Mouse (Mus musculus) forebrain, embryonic 13.5 days (tissue): ENCODE results near the gene Inppl1. TPM values are rescaled to one million over a fixed set of nuclear protein-coding genes. Genes with fewer than 3 reads are reported as not detected.

Experiments used
- ATAC-seq: fragments of 200-750 bp; cut with Nextera tagmentation; 2 replicates; pipeline ENCODE4 v1.8.0; 2017
- H3K27ac ChIP-seq: fragments of 300-500 bp; sonication (generic); 2 replicates; pipeline ENCODE4 v1.5.1; 2015; ENCODE audit warnings: inconsistent platforms, mild to moderate bottlenecking, moderate library complexity
- H3K27me3 ChIP-seq: fragments of 300-500 bp; sonication (generic); 2 replicates; pipeline ENCODE4 v1.6.1; 2015; ENCODE audit warnings: mild to moderate bottlenecking, inconsistent platforms
- H3K36me3 ChIP-seq: fragments of 300-500 bp; sonication (generic); 2 replicates; pipeline ENCODE4 v1.6.1; 2015; ENCODE audit warnings: mild to moderate bottlenecking, inconsistent platforms; ENCODE audit not compliant: poor library complexity, severe bottlenecking
- H3K4me1 ChIP-seq: fragments of 300-500 bp; sonication (generic); 2 replicates; pipeline ENCODE4 v1.6.1; 2015; ENCODE audit warnings: inconsistent platforms
- H3K4me2 ChIP-seq: fragments of 300-500 bp; sonication (generic); 2 replicates; pipeline ENCODE4 v1.6.1; 2015; ENCODE audit warnings: inconsistent platforms, mild to moderate bottlenecking, moderate library complexity
- H3K4me3 ChIP-seq: fragments of 300-500 bp; sonication (generic); 2 replicates; pipeline ENCODE4 v1.5.1; 2015; ENCODE audit warnings: mild to moderate bottlenecking, inconsistent platforms
- H3K9ac ChIP-seq: fragments of 300-500 bp; sonication (generic); 2 replicates; pipeline ENCODE4 v1.6.1; 2015; ENCODE audit warnings: mild to moderate bottlenecking, inconsistent platforms
- H3K9me3 ChIP-seq: fragments of 300-500 bp; sonication (generic); replicated peaks from 2 replicates; pipeline ENCODE4 v1.6.1; 2016; ENCODE audit warnings: inconsistent platforms
- WGBS: fragments of 180-500 bp; shearing (Covaris S2); methylation state at CpG from one replicate; pipeline ENCODE4 v1.1.7; 2015; 5-methylcytosine and 5-hydroxymethylcytosine counted together
- microRNA-seq: library from miRNA; unstranded; fragments of <30 nt; microRNA quantifications from one replicate; pipeline ENCODE4, GENCODE M21; 2016
- polyA plus RNA-seq: library from polyadenylated mRNA; unstranded; fragments of >200 nt; fragmentation: Nextera tagmentation; extraction: Ambion mirVana; gene quantifications from 2 replicates; pipeline ENCODE4 v1.2.1, GENCODE M21; 2015

The Inppl1 gene
- polyA plus RNA-seq, 1 experiment from 2014 or later = 23.9 TPM

DNA sequence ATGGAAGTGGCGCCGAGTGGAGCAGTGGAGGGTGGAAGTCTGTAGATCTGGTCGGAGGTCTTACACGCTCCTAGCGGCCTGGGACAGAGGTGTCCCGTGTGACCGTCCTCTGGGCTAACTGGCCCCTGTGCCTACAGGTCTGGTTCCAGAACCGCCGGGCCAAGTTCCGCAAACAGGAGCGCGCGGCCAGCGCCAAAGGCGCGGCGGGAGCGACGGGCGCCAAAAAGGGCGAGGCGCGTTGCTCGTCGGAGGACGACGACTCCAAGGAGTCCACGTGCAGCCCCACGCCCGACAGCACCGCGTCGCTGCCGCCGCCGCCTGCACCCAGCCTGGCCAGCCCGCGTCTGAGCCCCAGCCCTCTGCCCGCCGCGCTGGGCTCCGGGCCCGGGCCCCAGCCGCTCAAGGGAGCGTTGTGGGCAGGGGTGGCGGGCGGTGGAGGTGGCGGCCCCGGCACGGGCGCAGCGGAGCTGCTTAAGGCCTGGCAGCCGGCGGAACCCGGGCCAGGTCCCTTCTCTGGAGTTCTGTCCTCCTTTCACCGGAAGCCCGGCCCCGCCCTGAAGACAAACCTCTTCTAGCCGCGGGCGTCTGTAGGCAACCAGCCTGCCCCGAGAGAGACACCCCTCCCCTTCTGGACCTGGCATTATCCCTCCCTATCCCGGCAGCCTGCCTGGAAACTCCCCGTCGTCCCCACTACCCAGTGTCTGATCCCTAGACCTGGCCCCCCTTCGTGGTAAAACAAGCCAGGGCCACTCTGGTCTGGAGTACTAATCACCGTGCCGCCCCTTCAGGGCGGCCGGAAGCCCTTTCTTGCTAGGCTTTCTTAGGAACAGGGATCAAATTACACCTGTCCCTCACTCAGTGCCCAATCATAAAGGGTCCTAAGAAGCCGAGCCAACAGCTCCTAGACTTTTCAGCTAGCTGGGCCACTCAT, 16.2 kb downstream of the Inppl1 start:
- Histone ChIP-seq H3K27ac (no peak overlapping the region; the same call in 1 of the 2 replicates), H3K27me3 (peaks cover 71% of the 10 kb centered on the region), H3K9ac (peak overlapping the region; percentile 65), H3K9me3 (no peaks in the 10 kb centered on the region), H3K4me2 (peak overlapping the region; percentile 71), H3K4me1 (peaks cover 30% of the 10 kb centered on the region), H3K36me3 (peaks cover 26% of the 10 kb centered on the region), H3K4me3 (peak overlapping the region; percentile 38)
- under 1% methylated on average over 37 of the region's 71 CpGs for WGBS
- peak; percentile 75 for ATAC-seq

DNA sequence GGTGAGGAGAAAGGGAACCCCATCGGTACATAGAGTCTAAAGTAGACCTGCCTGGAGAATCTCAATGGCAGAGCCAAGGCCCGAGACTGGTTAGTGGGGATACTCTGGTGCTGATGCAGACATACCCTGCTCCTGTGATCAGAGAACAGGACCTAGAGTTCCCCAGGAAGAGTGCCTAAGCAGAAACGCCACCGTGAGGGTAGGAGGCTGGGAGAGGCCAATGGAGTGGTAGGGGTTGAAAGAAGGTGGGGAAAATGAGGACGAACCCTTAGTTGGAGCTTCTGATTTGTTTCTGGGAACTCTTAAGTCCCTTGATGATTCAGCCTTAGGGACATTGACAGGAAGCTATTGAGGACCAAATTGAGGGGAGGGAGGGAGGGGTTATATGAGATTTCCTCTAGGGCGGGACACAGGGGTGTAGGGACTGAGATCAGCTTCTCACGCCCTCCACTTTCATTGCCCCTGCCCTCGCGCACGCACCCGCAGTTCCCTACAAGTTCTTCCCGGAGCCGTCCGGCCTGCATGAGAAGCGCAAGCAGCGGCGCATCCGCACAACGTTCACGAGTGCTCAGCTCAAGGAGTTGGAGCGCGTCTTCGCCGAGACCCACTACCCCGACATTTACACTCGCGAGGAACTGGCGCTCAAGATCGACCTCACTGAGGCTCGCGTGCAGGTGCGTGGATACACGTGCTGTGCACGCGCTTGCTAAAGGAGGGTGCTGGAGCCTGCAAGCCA, 17.6 kb downstream of the Inppl1 start:
- Histone ChIP-seq H3K27me3 (peaks cover 81% of the 10 kb centered on the region), H3K4me3 (peak overlapping the region; percentile 38), H3K36me3 (peaks cover 12% of the 10 kb centered on the region), H3K9ac (no peak overlapping the region), H3K27ac (no peak overlapping the region), H3K9me3 (no peaks in the 10 kb centered on the region), H3K4me1 (peaks cover 30% of the 10 kb centered on the region), H3K4me2 (peak overlapping the region; percentile 71)
- ATAC-seq = no peak
- WGBS = 3% methylated on average over 35 of the region's 35 CpGs

DNA sequence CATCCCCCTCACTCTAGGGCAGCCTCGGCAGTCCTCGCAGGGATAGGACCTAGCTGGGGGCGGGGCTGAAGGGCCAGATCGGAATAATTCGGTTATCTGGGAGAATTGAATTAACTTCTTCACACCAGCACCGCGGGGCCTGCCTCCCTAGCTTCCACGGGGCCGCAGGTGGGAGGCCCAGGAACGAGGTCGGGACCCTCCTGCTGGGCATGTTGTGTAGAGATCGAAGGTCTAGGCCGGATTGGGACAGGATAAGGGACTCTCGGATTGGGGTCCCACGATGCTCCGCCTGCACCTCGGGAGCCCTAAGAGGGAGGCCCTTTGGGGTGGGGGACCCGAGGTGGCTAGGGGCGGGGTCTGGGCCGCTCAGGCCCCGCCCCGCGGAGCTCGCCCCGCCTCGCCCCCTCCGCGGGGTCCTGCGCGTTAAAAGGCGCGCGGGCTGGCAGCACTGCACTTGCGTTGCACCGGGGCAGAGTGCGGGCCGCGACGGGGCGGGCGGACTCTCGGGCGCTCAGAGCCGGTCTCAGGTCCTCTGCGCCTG, 20.1 kb downstream of the Inppl1 start, which contains the start of gene Phox2a:
Gene Phox2a (plus strand): TSS at position 453 of the 541 bp plus-strand sequence.
- Histone ChIP-seq H3K27ac (no peak within 1 kb of the TSS), H3K4me3 (peak within 1 kb of the TSS; percentile 30), H3K4me1 (peaks cover 30% of the 10 kb centered on the region), H3K9me3 (peaks cover 6% of the 10 kb centered on the region; the same call in 1 of the 2 replicates), H3K4me2 (peak within 1 kb of the TSS; percentile 54), H3K27me3 (peaks cover 73% of the 10 kb centered on the region), H3K36me3 (no peaks in the 10 kb centered on the region), H3K9ac (no peak within 1 kb of the TSS; the same call in 1 of the 2 replicates)
- WGBS = under 1% methylated on average over 25 of the region's 45 CpGs
- ATAC-seq = no peak

DNA sequence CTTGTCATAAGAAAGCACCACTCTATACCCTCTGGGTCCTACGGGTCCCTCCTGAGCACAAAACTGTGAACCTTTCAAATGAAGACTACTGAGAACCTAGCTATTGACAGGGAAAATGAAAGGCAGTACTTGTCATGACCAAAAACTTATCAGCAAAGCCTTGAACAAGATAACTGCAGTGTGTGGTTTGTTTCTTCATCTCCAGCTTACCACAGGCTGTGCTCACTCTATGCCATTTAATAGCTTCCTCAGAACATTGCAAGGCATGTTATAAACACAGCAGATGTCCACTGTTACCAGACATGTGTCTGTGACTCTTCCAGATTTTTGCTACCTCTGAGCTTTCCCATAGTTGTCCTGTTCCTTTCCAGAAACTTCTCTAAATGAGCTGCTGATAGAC, 61.0 kb downstream of the Inppl1 start:
- H3K9me3 ChIP-seq = no peaks in the 10 kb centered on the region
- no peak overlapping the region for H3K27ac ChIP-seq
- peaks cover 34% of the 10 kb centered on the region for H3K36me3 ChIP-seq
- no peak overlapping the region for H3K4me2 ChIP-seq
- no peak for ATAC-seq
- H3K4me3 ChIP-seq = no peak overlapping the region
- no peaks in the 10 kb centered on the region for H3K27me3 ChIP-seq
- 95% methylated on average over 1 of the region's 1 CpGs for WGBS
- H3K9ac ChIP-seq = no peak overlapping the region
- peaks cover 10% of the 10 kb centered on the region for H3K4me1 ChIP-seq

DNA sequence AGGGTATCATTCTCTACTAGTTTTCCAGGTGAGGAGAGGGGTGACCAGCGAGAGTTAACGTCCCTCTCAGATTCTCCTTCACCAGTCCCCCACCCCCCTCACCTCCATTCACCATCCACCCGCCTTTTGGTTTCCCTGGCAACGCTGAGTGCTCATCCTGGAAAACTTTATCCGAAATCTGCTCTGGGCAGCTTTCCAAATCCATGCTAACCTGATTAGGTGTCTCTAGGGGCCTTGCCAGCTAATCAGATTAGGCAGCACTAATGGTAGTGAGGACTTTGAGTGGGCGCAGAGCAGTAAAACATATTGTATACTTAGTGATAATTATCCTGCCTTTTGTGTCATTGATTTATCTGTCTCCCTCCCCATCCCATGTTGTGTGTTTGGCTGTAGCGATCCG, 65.3 kb downstream of the Inppl1 start:
- WGBS = 33% methylated on average over 8 of the region's 8 CpGs
- Histone ChIP-seq H3K27me3 (no peaks in the 10 kb centered on the region), H3K4me3 (no peak overlapping the region), H3K4me1 (peaks cover 15% of the 10 kb centered on the region), H3K9ac (no peak overlapping the region), H3K36me3 (peaks cover 10% of the 10 kb centered on the region), H3K4me2 (no peak overlapping the region), H3K27ac (no peak overlapping the region), H3K9me3 (no peaks in the 10 kb centered on the region)
- ATAC-seq = no peak

Small RNAs within 50 kb of the gene (microRNA-seq; reads per million reads assigned to microRNA genes)
- gene Gm22655 = not detected

Other genes with a start within 250 kb of the Inppl1 start
- gene Clpb, start 174.6 kb downstream of the Inppl1 start, polyA plus RNA-seq = 35.4 and 40.8 TPM in 2 replicates
- 0.10 TPM in 1 of 2 replicates, not detected in the other for gene Phox2a, start 19.9 kb downstream of the Inppl1 start, polyA plus RNA-seq
- gene Folr2, start 19.0 kb upstream of the Inppl1 start, polyA plus RNA-seq = 0.67 and 0.75 TPM in 2 replicates
- gene Anapc15, start 25.5 kb upstream of the Inppl1 start, polyA plus RNA-seq = 95.4 and 106 TPM in 2 replicates
- 8.6 and 20.1 TPM in 2 replicates for gene Folr1, start 32.6 kb upstream of the Inppl1 start, polyA plus RNA-seq
- 152 and 158 TPM in 2 replicates for gene Lamtor1, start 67.7 kb upstream of the Inppl1 start, polyA plus RNA-seq
- 0.57 and 0.59 TPM in 2 replicates for gene Tomt, start 68.1 kb upstream of the Inppl1 start, polyA plus RNA-seq
- gene Lrrc51, start 95.7 kb upstream of the Inppl1 start, polyA plus RNA-seq = 8.0 and 11.7 TPM in 2 replicates
- 66.2 and 71.7 TPM in 2 replicates for gene Numa1, start 95.9 kb upstream of the Inppl1 start, polyA plus RNA-seq
- gene Il18bp, start 180.5 kb upstream of the Inppl1 start, polyA plus RNA-seq = 4.5 and 4.6 TPM in 2 replicates
- 30.7 TPM in 2 replicates for gene Rnf121, start 227.2 kb upstream of the Inppl1 start, polyA plus RNA-seq
- gene Xndc1, start 227.3 kb upstream of the Inppl1 start, polyA plus RNA-seq = 46.3 and 47.3 TPM in 2 replicates
- gene Xntrpc, start 227.5 kb upstream of the Inppl1 start, polyA plus RNA-seq = 1.8 and 2.1 TPM in 2 replicates
- not detected in 2 replicates for gene Trpc2, start 244.9 kb upstream of the Inppl1 start, polyA plus RNA-seq